Mouse (Mus musculus) myocyte (in vitro differentiated cells): Measurements from ENCODE around the gene Nhsl1.

Experiments used
- CEBPB ChIP-seq: IDR thresholded peaks from 2 replicates; pipeline ENCODE4 v1.6.1; 2011; ENCODE audit warnings: mild to moderate bottlenecking, moderate library complexity; ENCODE audit not compliant: poor library complexity, insufficient read depth, severe bottlenecking
- E2F4 ChIP-seq: IDR thresholded peaks from one replicate; pipeline ENCODE4 v1.6.1; 2011; ENCODE audit warnings: mild to moderate bottlenecking, control low read depth, moderate library complexity; ENCODE audit not compliant: insufficient read depth
- MAX ChIP-seq: IDR thresholded peaks from one replicate; pipeline ENCODE4 v1.6.1; 2011; ENCODE audit warnings: low read depth, mild to moderate bottlenecking, control low read depth
- MYOD1 ChIP-seq, 3 experiments: IDR thresholded peaks; one replicate each; pipeline ENCODE4 v1.6.1; 2011; ENCODE audit warnings: control low read depth in 2 of 3, low read depth in 2 of 3, mild to moderate bottlenecking in 2 of 3, moderate library complexity in 1 of 3; ENCODE audit not compliant: insufficient read length in 2 of 3, control insufficient read depth in 1 of 3
- POLR2A ChIP-seq: IDR thresholded peaks from one replicate; pipeline ENCODE4 v1.6.1; 2011; ENCODE audit warnings: low read depth, mild to moderate bottlenecking, control low read depth, moderate library complexity; ENCODE audit not compliant: insufficient read length
- REST ChIP-seq: IDR thresholded peaks from one replicate; pipeline ENCODE4 v1.6.1; 2011; ENCODE audit warnings: mild to moderate bottlenecking, control low read depth, moderate library complexity; ENCODE audit not compliant: insufficient read depth, insufficient read length
- TCF12 ChIP-seq: IDR thresholded peaks from one replicate; pipeline ENCODE4 v1.6.1; 2011; ENCODE audit warnings: mild to moderate bottlenecking, control low read depth; ENCODE audit not compliant: poor library complexity, insufficient read depth, severe bottlenecking

DNA sequence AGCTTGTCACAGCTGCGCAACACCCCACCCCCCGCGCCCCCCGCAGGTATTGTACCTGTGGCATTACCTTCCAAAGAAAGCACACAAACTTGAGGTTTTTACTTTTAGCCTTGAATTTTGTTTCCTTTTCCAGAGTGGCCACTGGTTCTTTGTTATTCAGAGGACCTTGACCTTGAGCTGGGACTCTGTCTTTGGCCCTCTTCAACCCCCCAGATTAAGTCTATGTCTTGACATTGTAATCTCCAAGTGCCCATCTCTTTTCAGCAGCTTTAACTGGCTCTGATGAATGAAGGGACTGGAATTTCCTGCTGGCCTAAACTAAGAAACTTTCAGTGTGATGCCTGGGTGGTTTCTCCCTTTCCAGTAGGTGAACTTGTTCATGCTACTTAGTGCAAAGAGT is 906 bp downstream of the Nhsl1 start:
- no peak for TF ChIP-seq POLR2A
- TF ChIP-seq MYOD1 (IDR thresholded peaks at IDR 0.05; ENCODE audit: control insufficient read depth in 1 of 3, insufficient read length in 2 of 3, low read depth in 2 of 3), result no peak
- no peak for TF ChIP-seq CEBPB
- TF ChIP-seq MAX, result no peak
- TF ChIP-seq E2F4, result no peak
- TF ChIP-seq REST, result no peak
- TF ChIP-seq TCF12, result no peak
